Mouse (Mus musculus) cortical plate, adult 2 months (tissue): ENCODE measurements around the gene Olfr1208.

Experiments
- CTCF ChIP-seq: fragments of 200-500 bp; IDR thresholded peaks from 2 replicates; pipeline ENCODE4 v1.5.1; 2011; ENCODE audit warnings: mild to moderate bottlenecking, control low read depth, low read length; ENCODE audit not compliant: insufficient read depth; ENCODE audit errors: extremely low read depth
- POLR2A ChIP-seq: fragments of 200-500 bp; IDR thresholded peaks from 2 replicates; pipeline ENCODE4 v1.6.1; 2011; ENCODE audit warnings: mild to moderate bottlenecking, low read length, control low read depth; ENCODE audit not compliant: insufficient read depth; ENCODE audit errors: extremely low read depth

DNA sequence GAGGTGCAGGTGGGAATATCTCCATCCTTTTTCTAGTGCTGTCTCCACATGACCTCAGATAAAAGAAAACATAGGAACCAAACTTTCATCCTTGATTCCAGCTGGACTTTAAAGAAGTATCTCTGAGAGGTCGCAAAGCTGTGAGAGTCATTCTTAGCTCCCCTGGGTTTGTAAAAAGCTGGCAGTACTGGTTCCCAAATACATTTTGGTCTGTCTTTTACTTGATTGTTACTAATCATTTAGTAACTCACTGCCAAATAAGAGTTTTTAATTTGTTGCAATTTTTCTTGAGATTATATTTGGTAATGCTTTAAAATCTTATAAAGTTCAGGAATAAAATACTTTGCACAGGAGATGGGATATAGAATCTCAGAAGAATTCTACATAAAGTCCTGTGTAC is 35.9 kb upstream of the Olfr1208 start, which contains the start of gene Olfr1211:
- TF ChIP-seq CTCF (no peak), POLR2A (no peak)
